Mouse (Mus musculus) myocyte (in vitro differentiated cells): Measurements from ENCODE around the gene Slc37a3. TPM values are rescaled to one million over a fixed set of nuclear protein-coding genes. Genes with fewer than 3 reads are reported as not detected.

Experiments used
- H3K27me3 ChIP-seq: one replicate; pipeline ENCODE4 v1.6.1; 2011; ENCODE audit not compliant: control insufficient read depth, insufficient read depth, insufficient read length
- H3K36me3 ChIP-seq: one replicate; pipeline ENCODE4 v1.6.1; 2011; ENCODE audit not compliant: control insufficient read depth, insufficient read depth
- H3K4me2 ChIP-seq: one replicate; pipeline ENCODE4 v1.6.1; 2011; ENCODE audit warnings: low read depth, control low read depth
- H3K4me3 ChIP-seq: one replicate; pipeline ENCODE4 v1.5.1; 2011; ENCODE audit warnings: mild to moderate bottlenecking, control low read depth, moderate library complexity
- H3K79me2 ChIP-seq: one replicate; pipeline ENCODE4 v1.6.1; 2011; ENCODE audit not compliant: control insufficient read depth, insufficient read depth
- H3ac ChIP-seq: one replicate; pipeline ENCODE4 v1.6.1; 2011; ENCODE audit not compliant: control insufficient read depth, insufficient read length
- CEBPB ChIP-seq: IDR thresholded peaks from 2 replicates; pipeline ENCODE4 v1.6.1; 2011; ENCODE audit warnings: mild to moderate bottlenecking, moderate library complexity; ENCODE audit not compliant: poor library complexity, insufficient read depth, severe bottlenecking
- E2F4 ChIP-seq: IDR thresholded peaks from one replicate; pipeline ENCODE4 v1.6.1; 2011; ENCODE audit warnings: mild to moderate bottlenecking, control low read depth, moderate library complexity; ENCODE audit not compliant: insufficient read depth
- MAX ChIP-seq: IDR thresholded peaks from one replicate; pipeline ENCODE4 v1.6.1; 2011; ENCODE audit warnings: low read depth, mild to moderate bottlenecking, control low read depth
- MYOD1 ChIP-seq, 3 experiments: IDR thresholded peaks; one replicate each; pipeline ENCODE4 v1.6.1; 2011; ENCODE audit warnings: control low read depth in 2 of 3, low read depth in 2 of 3, mild to moderate bottlenecking in 2 of 3, moderate library complexity in 1 of 3; ENCODE audit not compliant: insufficient read length in 2 of 3, control insufficient read depth in 1 of 3
- MYOG ChIP-seq, 3 experiments: IDR thresholded peaks; one replicate each; pipeline ENCODE4 v1.6.1; 2011; ENCODE audit warnings: control low read depth in 2 of 3, low read depth in 2 of 3, mild to moderate bottlenecking in 2 of 3; ENCODE audit not compliant: insufficient read length in 2 of 3, control insufficient read depth in 1 of 3, insufficient read depth in 1 of 3
- POLR2A ChIP-seq: IDR thresholded peaks from one replicate; pipeline ENCODE4 v1.6.1; 2011; ENCODE audit warnings: low read depth, mild to moderate bottlenecking, control low read depth, moderate library complexity; ENCODE audit not compliant: insufficient read length
- POLR2AphosphoS2 ChIP-seq: IDR thresholded peaks from one replicate; pipeline ENCODE4 v1.6.1; 2011; ENCODE audit warnings: low read depth, control low read depth; ENCODE audit not compliant: insufficient read length
- REST ChIP-seq: IDR thresholded peaks from one replicate; pipeline ENCODE4 v1.6.1; 2011; ENCODE audit warnings: mild to moderate bottlenecking, control low read depth, moderate library complexity; ENCODE audit not compliant: insufficient read depth, insufficient read length
- SRF ChIP-seq: IDR thresholded peaks from one replicate; pipeline ENCODE4 v1.6.1; 2011; ENCODE audit warnings: low read depth; ENCODE audit not compliant: control insufficient read depth, insufficient read length
- TCF12 ChIP-seq: IDR thresholded peaks from one replicate; pipeline ENCODE4 v1.6.1; 2011; ENCODE audit warnings: mild to moderate bottlenecking, control low read depth; ENCODE audit not compliant: poor library complexity, insufficient read depth, severe bottlenecking
- TCF3 ChIP-seq: IDR thresholded peaks from one replicate; pipeline ENCODE4 v1.6.1; 2011; ENCODE audit warnings: low read depth, control low read depth; ENCODE audit not compliant: insufficient read length
- USF1 ChIP-seq: IDR thresholded peaks from one replicate; pipeline ENCODE4 v1.6.1; 2011; ENCODE audit warnings: low read depth, mild to moderate bottlenecking, control low read depth, moderate library complexity
- polyA plus RNA-seq: library from polyadenylated mRNA; unstranded; fragments of >200 nt; fragmentation: generic; extraction: Trizol; gene quantifications from one replicate; pipeline ENCODE4 v1.2.1, GENCODE M21; 2012; ENCODE audit warnings: missing spikeins

Gene Slc37a3
- polyA plus RNA-seq, 1 experiment = 18.3 TPM

DNA sequence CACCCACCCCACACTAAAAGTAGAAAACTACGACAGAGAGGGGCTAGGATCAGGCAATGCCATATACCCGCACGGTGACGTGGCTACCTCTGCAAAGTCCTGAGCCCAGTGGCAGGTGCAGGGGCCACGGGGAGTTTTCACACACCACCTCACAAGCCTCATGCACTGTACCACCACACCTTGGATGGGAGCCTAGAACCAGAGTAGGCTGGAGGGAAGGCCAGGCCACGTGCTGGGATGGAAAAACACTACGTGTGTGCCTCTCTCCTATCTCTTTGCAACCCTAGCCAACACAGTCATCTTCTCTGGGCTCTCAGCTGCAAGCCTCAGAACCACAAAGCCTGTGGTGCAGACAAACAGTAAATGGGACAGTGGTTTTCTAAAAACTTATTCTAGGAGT, 46.5 kb downstream of the Slc37a3 start:
- H3K4me3 ChIP-seq = no peak overlapping the region
- H3ac ChIP-seq = no peak overlapping the region
- H3K79me2 ChIP-seq = no peaks in the 10 kb centered on the region
- no peak overlapping the region for H3K4me2 ChIP-seq
- no peak for TF ChIP-seq USF1
- no peak for TF ChIP-seq POLR2A
- TF ChIP-seq SRF = no peak
- no peak for TF ChIP-seq MYOD1 (IDR thresholded peaks at IDR 0.05; ENCODE audit: control insufficient read depth in 1 of 3, insufficient read length in 2 of 3, low read depth in 2 of 3)
- TF ChIP-seq TCF12 = no peak
- TF ChIP-seq TCF3 = no peak
- no peak for TF ChIP-seq MYOG (IDR thresholded peaks at IDR 0.05; ENCODE audit: control insufficient read depth in 1 of 3, insufficient read depth in 1 of 3, insufficient read length in 2 of 3, low read depth in 2 of 3)
- TF ChIP-seq E2F4 = no peak
- no peak for TF ChIP-seq CEBPB
- no peak for TF ChIP-seq REST
- TF ChIP-seq POLR2AphosphoS2 = no peak
- no peak for TF ChIP-seq MAX
- H3K36me3 ChIP-seq = peaks cover 6% of the 10 kb centered on the region
- H3K27me3 ChIP-seq = no peaks in the 10 kb centered on the region

DNA sequence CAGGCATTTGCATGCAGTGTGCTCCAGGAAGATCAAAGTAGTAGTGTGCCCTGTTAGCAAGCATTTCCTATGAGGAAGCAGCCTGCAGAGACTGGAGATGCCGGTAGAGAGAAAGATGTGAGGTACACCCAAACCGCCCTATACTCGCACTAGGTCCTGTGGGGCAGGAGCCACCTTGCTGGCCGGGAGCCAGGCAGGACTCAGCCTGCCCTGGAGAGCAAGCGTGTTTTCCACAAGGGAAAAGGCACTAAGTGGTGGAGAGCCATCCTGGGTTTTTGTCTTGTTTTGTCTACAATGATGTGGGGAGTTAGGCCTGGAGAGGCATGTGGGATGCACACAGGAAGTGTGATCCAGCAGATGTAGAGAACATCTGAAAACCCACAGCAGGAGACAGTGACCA, 57.2 kb downstream of the Slc37a3 start:
- Histone ChIP-seq H3K4me3 (no peak overlapping the region), H3K27me3 (no peaks in the 10 kb centered on the region), H3K36me3 (no peaks in the 10 kb centered on the region), H3ac (no peak overlapping the region), H3K79me2 (no peaks in the 10 kb centered on the region), H3K4me2 (no peak overlapping the region)
- TF ChIP-seq E2F4 = no peak
- TF ChIP-seq TCF12 = no peak
- no peak for TF ChIP-seq POLR2A
- TF ChIP-seq MYOD1 (IDR thresholded peaks at IDR 0.05; ENCODE audit: control insufficient read depth in 1 of 3, insufficient read length in 2 of 3, low read depth in 2 of 3) = no peak
- no peak for TF ChIP-seq REST
- no peak for TF ChIP-seq MAX
- no peak for TF ChIP-seq USF1
- no peak for TF ChIP-seq MYOG (IDR thresholded peaks at IDR 0.05; ENCODE audit: control insufficient read depth in 1 of 3, insufficient read depth in 1 of 3, insufficient read length in 2 of 3, low read depth in 2 of 3)
- no peak for TF ChIP-seq CEBPB
- TF ChIP-seq TCF3 = no peak
- TF ChIP-seq SRF = no peak

DNA sequence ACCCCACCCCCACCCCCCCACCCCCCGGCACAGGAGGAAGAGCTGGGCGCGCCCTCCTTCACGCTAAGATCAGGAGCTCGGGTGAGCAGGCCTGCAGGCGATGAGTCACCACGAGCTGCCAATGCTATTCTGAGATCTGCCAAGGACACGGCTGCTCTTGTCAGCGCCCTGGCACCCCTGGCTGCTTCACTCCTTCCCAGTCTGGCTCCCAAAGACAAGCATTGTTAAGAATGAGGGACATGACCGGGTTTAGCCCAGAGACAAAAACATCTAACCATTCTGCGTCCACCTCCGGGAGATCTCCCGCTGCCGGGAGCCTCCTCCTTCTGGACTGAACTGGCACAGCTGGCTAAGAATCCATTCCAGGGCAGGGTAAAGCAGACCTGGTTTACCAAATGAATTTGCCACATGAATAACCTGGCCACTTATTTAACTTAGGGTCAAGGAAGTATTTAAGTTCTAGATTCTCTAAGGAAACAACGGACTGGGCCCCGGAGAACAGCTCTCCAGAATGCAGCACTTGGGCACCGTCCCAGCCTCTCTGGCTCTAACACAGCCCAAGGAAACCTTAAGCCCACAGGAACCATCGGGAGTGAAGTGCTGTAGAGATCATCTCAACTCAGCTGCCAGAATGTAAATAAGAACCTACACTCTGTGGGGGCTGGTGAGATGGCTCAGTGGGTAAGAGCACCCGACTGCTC, 58.3 kb downstream of the Slc37a3 start:
- H3K27me3 ChIP-seq = no peaks in the 10 kb centered on the region
- H3ac ChIP-seq = no peak overlapping the region
- H3K4me3 ChIP-seq = no peak overlapping the region
- H3K4me2 ChIP-seq = peak overlapping the region; percentile 85
- no peaks in the 10 kb centered on the region for H3K36me3 ChIP-seq
- H3K79me2 ChIP-seq = no peaks in the 10 kb centered on the region
- no peak for TF ChIP-seq POLR2A
- peak in 2 of 3 experiments; percentile 4 to 62 for TF ChIP-seq MYOG (IDR thresholded peaks at IDR 0.05; ENCODE audit: control insufficient read depth in 1 of 3, insufficient read depth in 1 of 3, insufficient read length in 2 of 3, low read depth in 2 of 3)
- TF ChIP-seq MYOD1 (IDR thresholded peaks at IDR 0.05; ENCODE audit: control insufficient read depth in 1 of 3, insufficient read length in 2 of 3, low read depth in 2 of 3) = peak in 1 of 3 experiments; percentile 54

DNA sequence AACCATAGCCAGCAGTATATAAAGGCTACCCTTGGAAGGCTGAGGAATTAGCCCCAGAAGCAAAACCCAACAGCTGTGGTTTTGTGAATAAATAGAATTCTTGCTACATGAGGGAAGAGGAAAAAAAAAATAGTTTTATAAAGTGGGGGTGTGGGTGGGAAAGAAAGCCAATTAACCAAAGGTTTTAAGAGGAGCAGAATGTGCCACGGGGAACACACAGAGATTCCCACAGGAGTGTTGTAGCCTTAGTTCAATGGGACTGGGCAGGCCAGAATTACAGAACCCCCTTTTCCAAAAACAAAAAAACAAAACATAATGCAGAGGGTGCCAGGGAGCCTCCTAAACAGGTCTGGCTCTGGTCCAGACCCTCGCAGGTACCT, 58.9 kb downstream of the Slc37a3 start:
- Histone ChIP-seq H3K79me2 (no peaks in the 10 kb centered on the region), H3K36me3 (no peaks in the 10 kb centered on the region), H3K4me2 (no peak overlapping the region), H3K27me3 (no peaks in the 10 kb centered on the region), H3ac (no peak overlapping the region), H3K4me3 (no peak overlapping the region)
- TF ChIP-seq POLR2AphosphoS2 (no peak), TCF3 (no peak), POLR2A (no peak), MAX (no peak), REST (no peak), CEBPB (no peak), MYOD1 (IDR thresholded peaks at IDR 0.05; ENCODE audit: control insufficient read depth in 1 of 3, insufficient read length in 2 of 3, low read depth in 2 of 3) (no peak), E2F4 (no peak), SRF (no peak), TCF12 (no peak), USF1 (no peak), MYOG (IDR thresholded peaks at IDR 0.05; ENCODE audit: control insufficient read depth in 1 of 3, insufficient read depth in 1 of 3, insufficient read length in 2 of 3, low read depth in 2 of 3) (no peak)
